Mouse (Mus musculus) ovary, postnatal 14 days (tissue): ENCODE measurements around the gene Il2ra.
"Not testable (repeated sequence)": the region's sequence is repeated elsewhere in the genome, so short reads cannot be mapped to it uniquely, and the experiment has no call there.

Source experiments
- DNase-seq: peaks from one replicate; pipeline ENCODE4 v3.0.0; 2022; ENCODE audit warnings: low spot score

Gene Il2ra

DNA sequence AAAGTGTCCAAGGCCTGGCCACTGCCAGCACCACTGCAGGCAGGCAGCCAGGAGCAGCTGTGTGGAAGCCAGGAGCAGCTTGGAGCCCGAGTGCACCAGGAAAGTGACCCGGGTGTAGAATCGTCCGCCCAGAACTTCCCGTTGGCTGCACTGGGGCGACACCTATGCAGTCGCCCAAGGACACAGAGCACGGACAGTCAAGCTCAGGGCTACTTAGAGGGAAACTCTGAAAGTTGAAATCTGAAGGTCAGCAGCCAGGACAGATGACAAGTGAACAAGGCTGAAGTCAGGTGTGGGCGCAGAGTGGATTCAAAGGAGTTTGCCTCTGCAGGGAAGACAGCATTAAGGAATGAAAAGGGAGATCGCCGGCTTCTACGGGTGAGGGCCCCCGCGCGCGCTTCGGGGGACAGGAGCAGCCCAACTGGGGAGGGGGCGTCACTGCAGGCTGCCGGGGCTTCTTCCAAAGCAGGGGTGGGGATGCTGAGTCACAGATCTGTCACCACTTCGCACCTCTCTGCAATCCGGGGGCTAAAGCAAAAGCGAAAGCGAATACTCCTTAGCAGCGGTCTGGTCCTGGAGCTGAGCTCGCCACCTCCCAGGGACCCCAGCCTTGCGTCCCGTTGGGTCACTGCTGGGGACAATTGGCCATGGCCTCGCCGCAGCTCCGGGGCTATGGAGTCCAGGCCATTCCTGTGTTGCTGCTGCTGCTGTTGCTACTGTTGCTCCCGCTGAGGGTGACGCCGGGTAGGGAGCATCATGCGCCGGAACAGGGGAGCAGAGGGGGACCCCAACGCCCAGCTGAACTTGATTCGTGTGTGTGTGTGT lies 62.8 kb downstream of the Il2ra start, which contains the start of gene Il15ra:
Gene Il15ra, plus strand, starts transcription at position 90 of the 825 bp plus-strand sequence.
- DNase-seq, result peak; percentile 66

DNA sequence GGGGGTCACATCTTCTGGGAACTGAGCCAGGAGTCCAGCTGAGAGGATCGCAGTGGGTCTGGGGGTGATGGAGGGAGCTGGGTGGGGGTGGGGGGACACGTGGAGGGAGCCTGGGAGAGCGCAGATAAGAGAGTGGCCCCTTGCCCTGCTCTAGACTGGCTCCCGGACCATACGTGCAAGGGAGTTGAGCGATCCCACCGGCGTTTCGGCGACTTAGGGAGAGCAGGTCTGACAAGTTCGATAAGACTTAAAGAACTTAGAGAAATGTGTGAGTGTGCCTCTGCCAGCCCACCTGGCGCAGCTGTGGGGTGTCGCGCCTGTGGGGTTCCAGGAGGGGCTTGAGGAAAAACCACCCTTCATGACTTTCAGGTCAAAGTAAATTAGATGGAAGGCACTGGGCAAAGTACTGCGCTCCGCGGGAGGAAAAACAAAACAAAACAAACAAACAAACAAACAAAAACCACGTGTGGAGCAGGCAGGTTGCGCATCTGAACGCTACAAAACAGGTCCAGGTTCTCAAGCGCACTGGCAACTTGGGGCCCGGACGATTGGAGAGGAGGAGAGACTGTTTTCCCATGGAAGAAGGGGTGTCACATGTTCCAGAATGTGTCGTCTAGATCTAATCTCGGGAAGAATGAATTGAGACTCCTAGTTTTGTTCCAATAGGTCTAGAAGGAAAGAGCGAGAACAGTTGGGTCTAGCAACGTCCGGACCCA lies 63.6 kb downstream of the Il2ra start:
- DNase-seq, result no peak

GRCm38 (mm10) chr2:11706746-11707065 lies 64.1 kb downstream of the Il2ra start:
- no peak for DNase-seq

GRCm38 (mm10) chr2:11708538-11708937 lies 65.9 kb downstream of the Il2ra start:
- DNase-seq, result no peak

DNA sequence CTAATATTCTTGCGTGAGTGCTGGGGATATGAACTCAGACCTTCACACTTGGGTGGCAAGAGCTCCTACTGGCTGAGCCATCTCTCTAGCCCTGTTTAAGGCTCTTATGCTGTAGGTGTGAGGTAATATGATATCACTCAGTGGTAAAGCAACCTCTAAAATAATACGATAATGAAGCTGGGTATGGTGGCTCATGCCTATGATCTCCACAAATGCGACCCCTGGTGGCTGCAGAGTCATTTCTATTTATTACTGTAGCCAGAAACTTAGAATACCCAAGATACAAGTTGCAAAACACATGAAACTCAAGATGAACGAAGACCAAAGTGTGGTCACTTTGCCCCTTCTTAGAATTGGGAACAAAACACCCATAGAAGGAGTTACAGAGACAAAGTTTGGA lies 67.5 kb downstream of the Il2ra start:
- DNase-seq, result not testable (repeated sequence)

GRCm38 (mm10) chr2:11712483-11712990 lies 69.9 kb downstream of the Il2ra start:
- no peak for DNase-seq

DNA sequence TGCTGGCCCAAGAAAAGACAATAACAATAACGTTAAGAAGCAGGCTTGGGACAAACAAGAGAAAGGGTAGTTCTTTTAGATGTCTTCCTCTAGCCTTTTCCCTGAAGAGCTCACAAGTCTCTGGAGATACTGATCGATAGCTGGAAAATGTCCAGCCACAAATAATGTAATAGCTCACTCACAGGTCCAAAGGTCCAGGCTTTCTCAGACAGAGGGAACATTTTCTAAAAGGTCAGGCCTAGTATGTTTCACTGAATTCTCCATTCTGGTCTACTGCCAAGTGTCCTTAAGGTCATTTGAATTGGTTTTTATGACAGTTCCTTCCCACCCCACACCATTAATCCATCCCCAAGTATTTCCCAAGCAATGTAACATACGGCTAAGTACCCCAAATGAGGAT lies 70.4 kb downstream of the Il2ra start:
- DNase-seq, result no peak

DNA sequence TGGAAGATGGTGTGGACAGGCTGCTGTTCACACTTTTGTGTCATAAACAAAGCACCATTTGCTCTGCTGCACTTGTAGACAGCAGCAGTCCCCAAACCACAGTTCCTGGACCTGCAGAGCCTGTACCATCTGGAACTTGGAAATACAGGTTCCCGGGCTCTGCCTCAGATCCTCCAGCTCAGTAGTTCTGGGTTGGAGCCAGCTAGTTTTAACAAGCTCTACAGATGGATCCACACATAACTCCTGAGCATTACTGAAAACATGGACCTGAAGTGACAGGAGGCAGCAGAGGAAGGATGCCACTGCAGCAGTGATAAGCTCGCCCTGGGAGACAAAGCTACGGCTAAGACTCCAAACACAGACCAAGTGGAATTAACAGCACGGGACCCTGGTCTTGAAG lies 71.9 kb downstream of the Il2ra start:
- DNase-seq, result no peak

DNA sequence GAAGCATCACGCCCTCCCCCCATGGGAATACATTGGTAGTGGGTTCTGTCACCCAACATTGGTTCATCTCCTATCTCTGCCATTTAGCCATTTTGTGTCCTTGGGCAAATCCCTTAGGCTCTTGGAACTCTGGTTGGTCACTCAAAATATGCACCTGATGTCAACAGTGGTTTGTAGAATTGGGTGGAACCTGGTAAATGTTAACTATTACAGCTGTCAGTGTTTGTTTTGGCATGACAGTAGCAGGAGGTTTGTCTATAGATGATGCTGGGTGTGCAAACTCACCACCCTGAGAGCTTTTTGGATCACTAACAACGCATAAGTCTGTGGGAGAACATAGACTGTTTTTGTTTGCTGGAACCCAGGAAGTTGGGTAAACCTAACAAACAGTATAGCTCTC lies 76.0 kb downstream of the Il2ra start:
- no peak for DNase-seq

- DNase-seq, result no peak
Measured at GRCm38 (mm10) chr2:11722564-11722963, 80.0 kb downstream of the Il2ra start.

- DNase-seq, result no peak
Measured at GRCm38 (mm10) chr2:11727574-11727973, 85.0 kb downstream of the Il2ra start.

DNA sequence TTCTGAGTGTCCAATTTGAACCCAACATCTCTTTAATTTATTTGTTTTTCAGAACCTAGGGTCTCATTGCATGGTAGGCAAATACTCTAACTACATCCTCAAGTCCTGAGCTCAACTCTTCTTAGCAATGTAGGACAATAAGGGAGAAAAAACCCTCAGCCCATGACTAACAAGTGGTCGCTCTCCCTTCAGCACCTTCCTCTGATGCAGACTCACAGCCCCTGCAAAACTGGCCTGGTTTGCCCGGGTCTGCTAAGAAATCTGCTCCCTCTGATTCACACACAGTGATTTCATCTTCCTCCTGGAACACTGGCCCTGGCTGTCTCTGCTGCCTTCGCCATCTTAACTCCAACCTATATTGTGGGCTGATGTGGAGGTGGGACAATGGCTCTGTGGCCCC lies 86.5 kb downstream of the Il2ra start:
- no peak for DNase-seq

GRCm38 (mm10) chr2:11732978-11733377 lies 90.4 kb downstream of the Il2ra start:
- DNase-seq, result no peak

DNA sequence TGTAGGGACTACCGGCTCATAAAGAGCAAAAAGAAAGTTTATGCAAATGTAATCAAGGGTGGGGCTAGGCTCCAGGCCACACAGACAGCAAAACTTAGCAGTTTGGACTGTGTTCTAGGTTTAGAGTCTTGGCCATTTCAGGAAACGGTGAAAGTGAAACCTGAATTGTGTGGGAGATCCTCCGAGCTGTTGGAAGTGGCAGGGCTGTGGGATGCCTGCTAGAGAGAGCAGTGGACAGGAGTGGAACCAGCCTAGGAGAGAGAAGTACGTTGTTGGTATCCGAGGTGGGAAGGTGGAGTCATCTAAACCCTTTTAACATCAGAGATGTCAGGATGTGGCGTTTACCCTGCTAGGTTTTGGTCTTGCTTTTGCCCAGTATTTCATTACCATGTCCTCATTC lies 93.2 kb downstream of the Il2ra start:
- no peak for DNase-seq

GRCm38 (mm10) chr2:11738794-11739193 lies 96.2 kb downstream of the Il2ra start:
- no peak for DNase-seq

DNA sequence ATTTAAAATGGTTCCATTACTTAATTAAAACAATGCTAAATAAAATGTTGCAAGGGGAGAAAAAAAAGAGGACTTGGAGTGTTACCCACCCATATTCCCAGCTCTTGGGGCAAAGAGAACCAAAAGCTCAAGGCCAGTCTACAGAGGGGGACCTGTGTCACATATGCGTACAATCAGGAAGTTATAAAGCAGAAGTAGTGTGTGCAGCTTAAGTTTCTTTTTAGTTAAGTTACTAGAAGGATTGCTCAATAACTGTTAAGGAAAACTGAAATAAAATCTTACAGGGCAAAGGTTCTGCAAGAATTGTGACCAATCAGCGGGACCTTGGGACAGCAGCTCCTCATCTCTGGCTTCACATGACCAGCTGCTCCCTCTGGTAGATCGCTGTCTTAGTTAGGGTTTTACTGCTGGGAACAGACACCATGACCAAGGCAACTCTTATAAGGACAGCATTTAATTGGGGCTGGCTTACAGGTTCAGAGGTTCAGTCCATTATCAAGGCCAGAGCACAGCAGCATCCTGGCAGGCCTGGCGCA lies 97.0 kb downstream of the Il2ra start:
- no peak for DNase-seq
